Mouse (Mus musculus) heart, embryonic 16.5 days (tissue): ENCODE results near the gene Retreg1. TPM values are rescaled to one million over a fixed set of nuclear protein-coding genes. Genes with fewer than 3 reads are reported as not detected.

ENCODE experiments used
- ATAC-seq: fragments of 200-750 bp; cut with Nextera tagmentation; replicated peaks from 2 replicates; pipeline ENCODE4 v1.8.0; 2017; ENCODE audit warnings: moderate number of reproducible peaks; ENCODE audit not compliant: insufficient read depth, low FRiP score; ENCODE audit errors: extremely low read depth
- H3K27ac ChIP-seq: fragments of 300-500 bp; sonication (generic); 2 replicates; pipeline ENCODE4 v1.5.1; 2014; ENCODE audit warnings: mild to moderate bottlenecking, low read length, control low read depth, moderate library complexity
- H3K27me3 ChIP-seq: fragments of 300-500 bp; sonication (generic); 2 replicates; pipeline ENCODE4 v1.6.1; 2014; ENCODE audit warnings: low read length, mixed read lengths; ENCODE audit not compliant: control insufficient read depth, insufficient read depth
- H3K36me3 ChIP-seq: fragments of 300-500 bp; sonication (generic); 2 replicates; pipeline ENCODE4 v1.6.1; 2014; ENCODE audit not compliant: control insufficient read depth, insufficient read depth
- H3K4me1 ChIP-seq: fragments of 300-500 bp; sonication (generic); 2 replicates; pipeline ENCODE4 v1.6.1; 2014; ENCODE audit warnings: low read length, mixed read lengths; ENCODE audit not compliant: control insufficient read depth, insufficient read depth
- H3K4me2 ChIP-seq: fragments of 300-500 bp; sonication (generic); 2 replicates; pipeline ENCODE4 v1.6.1; 2014; ENCODE audit warnings: low read depth, mild to moderate bottlenecking, control low read depth, low read length
- H3K4me3 ChIP-seq: fragments of 300-500 bp; sonication (generic); 2 replicates; pipeline ENCODE4 v1.5.1; 2014; ENCODE audit warnings: mild to moderate bottlenecking, control low read depth, low read length
- H3K9ac ChIP-seq: fragments of 300-500 bp; sonication (generic); 2 replicates; pipeline ENCODE4 v1.6.1; 2014; ENCODE audit warnings: low read length, control low read depth
- H3K9me3 ChIP-seq: fragments of 300-500 bp; sonication (generic); replicated peaks from 2 replicates; pipeline ENCODE4 v1.6.1; 2016; ENCODE audit warnings: low read length; ENCODE audit not compliant: control insufficient read depth
- WGBS: fragments of 180-500 bp; shearing (Covaris S2); extraction: QIAGEN DNeasy Blood & Tissue Kit; methylation state at CpG from one replicate; pipeline ENCODE4 v1.1.7; 2014; 5-methylcytosine and 5-hydroxymethylcytosine counted together
- polyA plus RNA-seq: library from polyadenylated mRNA; unstranded; fragments of >200 nt; fragmentation: Nextera tagmentation; extraction: Ambion mirVana; gene quantifications from 2 replicates; pipeline ENCODE4 v1.2.1, GENCODE M21; 2015

Retreg1 gene
- polyA plus RNA-seq, 1 experiment from 2014 or later = 97.5 TPM

DNA sequence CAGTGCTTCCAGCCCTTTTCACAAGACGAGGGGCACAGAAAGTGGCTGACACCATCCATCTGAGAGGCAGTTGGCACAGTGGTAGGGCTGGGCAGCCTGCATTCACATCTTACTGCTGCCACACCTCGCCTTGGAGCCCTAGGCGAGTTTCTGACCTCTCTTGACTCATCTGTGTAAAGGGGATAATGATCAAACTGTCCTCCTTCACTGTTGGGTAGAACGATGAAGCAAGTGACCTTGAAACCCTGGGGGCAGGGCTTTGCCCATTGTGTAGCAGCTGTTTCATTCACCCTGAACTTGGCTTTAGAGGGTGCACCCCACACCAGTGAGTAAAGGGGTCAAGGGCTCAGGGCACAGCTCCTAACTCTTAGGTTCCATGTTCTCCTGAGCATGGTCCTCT lies 39.0 kb downstream of the Retreg1 start:
- WGBS = 79% methylated on average over 4 of the region's 4 CpGs
- no peak for ATAC-seq

GRCm38 (mm10) chr15:25884416-25884958 lies 41.5 kb downstream of the Retreg1 start:
- 74% methylated on average over 14 of the region's 14 CpGs for WGBS
- H3K27me3 ChIP-seq = no peaks in the 10 kb centered on the region
- H3K36me3 ChIP-seq = no peaks in the 10 kb centered on the region

More for the DNA sequence above, 39.0 kb downstream of the Retreg1 start:
- Histone ChIP-seq H3K36me3 (no peaks in the 10 kb centered on the region), H3K4me2 (no peak overlapping the region), H3K4me1 (no peaks in the 10 kb centered on the region), H3K9me3 (no peaks in the 10 kb centered on the region), H3K9ac (no peak overlapping the region), H3K27me3 (no peaks in the 10 kb centered on the region), H3K27ac (no peak overlapping the region), H3K4me3 (no peak overlapping the region)

GRCm38 (mm10) chr15:25886581-25887011 lies 43.6 kb downstream of the Retreg1 start:
- no peaks in the 10 kb centered on the region for H3K36me3 ChIP-seq
- ATAC-seq = no peak
- no peak overlapping the region for H3K4me2 ChIP-seq
- H3K9ac ChIP-seq = no peak overlapping the region
- WGBS = 80% methylated on average over 6 of the region's 6 CpGs
- no peak overlapping the region for H3K27ac ChIP-seq
- H3K4me1 ChIP-seq = no peaks in the 10 kb centered on the region
- no peak overlapping the region for H3K4me3 ChIP-seq
- H3K9me3 ChIP-seq = no peaks in the 10 kb centered on the region
- no peaks in the 10 kb centered on the region for H3K27me3 ChIP-seq

More at GRCm38 (mm10) chr15:25884416-25884958, 41.5 kb downstream of the Retreg1 start:
- no peak overlapping the region for H3K4me2 ChIP-seq
- no peaks in the 10 kb centered on the region for H3K4me1 ChIP-seq
- ATAC-seq = no peak
- H3K9me3 ChIP-seq = no peaks in the 10 kb centered on the region
- no peak overlapping the region for H3K9ac ChIP-seq
- no peak overlapping the region for H3K4me3 ChIP-seq
- H3K27ac ChIP-seq = no peak overlapping the region

DNA sequence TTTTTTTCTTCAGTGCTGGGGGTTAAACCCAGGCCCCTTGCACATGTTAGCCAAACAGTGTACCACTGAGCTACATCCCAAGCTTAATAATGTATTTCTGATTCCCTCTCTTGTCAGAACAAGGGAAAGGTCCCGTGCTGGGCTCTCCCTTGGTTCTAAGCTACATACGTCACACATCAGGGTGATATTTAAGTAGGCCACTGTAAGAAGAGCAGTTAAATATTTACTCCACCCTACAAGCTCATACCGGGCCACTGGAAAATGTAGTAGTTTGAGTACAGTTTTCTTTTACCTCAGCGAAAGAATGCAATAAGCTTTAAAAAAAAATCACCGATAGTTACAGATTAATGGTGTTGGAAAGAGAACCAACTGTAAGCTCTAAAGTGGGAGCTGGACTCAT lies 46.9 kb downstream of the Retreg1 start:
- Histone ChIP-seq H3K4me1 (no peaks in the 10 kb centered on the region), H3K9ac (no peak overlapping the region), H3K27ac (no peak overlapping the region), H3K36me3 (no peaks in the 10 kb centered on the region), H3K27me3 (no peaks in the 10 kb centered on the region), H3K9me3 (no peaks in the 10 kb centered on the region), H3K4me3 (no peak overlapping the region), H3K4me2 (no peak overlapping the region)
- no peak for ATAC-seq
- 84% methylated on average over 5 of the region's 5 CpGs for WGBS

- H3K4me3 ChIP-seq = no peak overlapping the region
- no peak overlapping the region for H3K4me2 ChIP-seq
- no peak overlapping the region for H3K9ac ChIP-seq
- no peaks in the 10 kb centered on the region for H3K4me1 ChIP-seq
- H3K9me3 ChIP-seq = no peaks in the 10 kb centered on the region
- no peaks in the 10 kb centered on the region for H3K27me3 ChIP-seq
- H3K36me3 ChIP-seq = no peaks in the 10 kb centered on the region
- no peak; the same call in 1 of the 2 replicates for ATAC-seq
- no peak overlapping the region for H3K27ac ChIP-seq
- 49% methylated on average over 11 of the region's 11 CpGs for WGBS
These were observed 48.6 kb downstream of the Retreg1 start for GRCm38 (mm10) chr15:25891556-25891955.

DNA sequence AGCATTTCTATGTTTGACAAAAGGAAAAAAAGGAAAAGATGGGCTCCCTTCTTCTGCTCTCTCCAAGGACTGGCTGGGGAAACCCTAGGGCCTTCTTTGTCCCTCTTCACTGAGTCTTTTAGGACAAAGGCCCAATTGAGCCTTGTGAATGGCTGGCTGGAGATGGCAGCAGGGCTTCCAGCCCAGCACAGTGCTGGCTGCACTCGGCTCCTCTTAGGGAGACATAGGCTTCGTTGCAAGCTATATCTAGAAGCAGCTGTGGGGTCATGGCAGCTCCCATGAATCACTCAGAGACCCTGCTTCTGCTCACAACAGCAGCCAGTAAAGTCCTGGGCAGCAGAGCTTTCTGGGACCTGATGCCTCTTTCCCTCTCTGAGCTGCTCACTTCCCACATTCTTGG lies 50.3 kb downstream of the Retreg1 start:
- H3K27ac ChIP-seq = no peak overlapping the region
- no peak for ATAC-seq
- WGBS = 42% methylated on average over 2 of the region's 2 CpGs
- no peak overlapping the region for H3K9ac ChIP-seq
- H3K27me3 ChIP-seq = no peaks in the 10 kb centered on the region
- no peaks in the 10 kb centered on the region for H3K4me1 ChIP-seq
- no peak overlapping the region for H3K4me2 ChIP-seq
- H3K9me3 ChIP-seq = no peaks in the 10 kb centered on the region
- H3K4me3 ChIP-seq = no peak overlapping the region
- H3K36me3 ChIP-seq = no peaks in the 10 kb centered on the region

GRCm38 (mm10) chr15:25896783-25897182 lies 53.8 kb downstream of the Retreg1 start:
- no peaks in the 10 kb centered on the region for H3K9me3 ChIP-seq
- H3K4me1 ChIP-seq = no peaks in the 10 kb centered on the region
- H3K27ac ChIP-seq = no peak overlapping the region
- H3K4me2 ChIP-seq = no peak overlapping the region
- no peak for ATAC-seq
- H3K27me3 ChIP-seq = no peaks in the 10 kb centered on the region
- no peaks in the 10 kb centered on the region for H3K36me3 ChIP-seq
- no peak overlapping the region for H3K9ac ChIP-seq
- H3K4me3 ChIP-seq = no peak overlapping the region
- WGBS = 89% methylated on average over 4 of the region's 4 CpGs

DNA sequence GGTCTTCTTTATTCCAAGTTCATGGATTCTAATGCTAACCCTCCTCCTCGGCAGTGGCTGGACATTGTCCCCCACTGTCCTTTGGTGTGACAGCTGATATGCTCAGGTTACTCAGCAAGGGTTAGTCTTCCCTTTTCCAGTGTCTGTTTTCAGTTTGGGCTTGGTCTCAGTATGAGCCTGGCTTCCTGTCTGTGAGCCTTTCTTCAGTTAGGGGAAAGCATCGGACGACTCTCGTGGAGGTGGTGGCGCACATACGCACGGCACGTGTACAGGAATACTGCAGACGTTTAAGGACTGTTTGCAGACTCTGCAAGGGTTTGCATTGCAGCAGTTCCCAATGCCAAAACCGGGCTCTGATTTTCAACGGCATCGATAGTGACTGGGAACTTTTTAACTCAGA lies 54.6 kb downstream of the Retreg1 start:
- WGBS = 61% methylated on average over 12 of the region's 12 CpGs
- no peaks in the 10 kb centered on the region for H3K27me3 ChIP-seq
- no peak for ATAC-seq
- H3K4me1 ChIP-seq = no peaks in the 10 kb centered on the region
- H3K36me3 ChIP-seq = no peaks in the 10 kb centered on the region
- H3K4me2 ChIP-seq = no peak overlapping the region
- H3K9me3 ChIP-seq = no peaks in the 10 kb centered on the region
- H3K27ac ChIP-seq = no peak overlapping the region
- H3K4me3 ChIP-seq = no peak overlapping the region
- H3K9ac ChIP-seq = no peak overlapping the region

DNA sequence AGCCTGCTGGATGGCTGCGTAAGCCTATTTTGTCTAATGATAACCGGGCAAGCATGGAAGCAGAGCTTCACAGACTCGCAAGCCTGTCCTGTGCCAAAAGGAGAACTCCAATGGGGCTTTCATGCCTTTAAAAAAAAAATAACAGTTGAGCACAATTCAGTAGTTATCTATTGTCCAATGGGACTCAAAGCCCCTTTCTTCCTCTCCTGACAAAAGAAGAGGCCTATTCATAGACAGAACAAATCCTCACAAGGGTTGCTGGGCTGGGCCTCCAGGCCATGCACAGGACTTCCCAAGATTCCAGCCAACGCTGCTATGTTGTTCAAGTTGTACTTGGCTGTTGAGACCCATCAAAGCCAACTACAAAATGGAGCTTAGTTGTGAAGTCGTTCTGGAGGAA lies 56.0 kb downstream of the Retreg1 start:
- 78% methylated on average over 5 of the region's 5 CpGs for WGBS
- no peak overlapping the region for H3K27ac ChIP-seq
- ATAC-seq = no peak

More for the DNA sequence above, 56.0 kb downstream of the Retreg1 start:
- Histone ChIP-seq H3K4me2 (no peak overlapping the region), H3K9me3 (no peaks in the 10 kb centered on the region), H3K9ac (no peak overlapping the region), H3K36me3 (no peaks in the 10 kb centered on the region), H3K4me3 (no peak overlapping the region), H3K4me1 (no peaks in the 10 kb centered on the region), H3K27me3 (no peaks in the 10 kb centered on the region)
